Mouse (Mus musculus): ENCODE measurements around the gene Igsf8.

Igsf8 gene

DNA sequence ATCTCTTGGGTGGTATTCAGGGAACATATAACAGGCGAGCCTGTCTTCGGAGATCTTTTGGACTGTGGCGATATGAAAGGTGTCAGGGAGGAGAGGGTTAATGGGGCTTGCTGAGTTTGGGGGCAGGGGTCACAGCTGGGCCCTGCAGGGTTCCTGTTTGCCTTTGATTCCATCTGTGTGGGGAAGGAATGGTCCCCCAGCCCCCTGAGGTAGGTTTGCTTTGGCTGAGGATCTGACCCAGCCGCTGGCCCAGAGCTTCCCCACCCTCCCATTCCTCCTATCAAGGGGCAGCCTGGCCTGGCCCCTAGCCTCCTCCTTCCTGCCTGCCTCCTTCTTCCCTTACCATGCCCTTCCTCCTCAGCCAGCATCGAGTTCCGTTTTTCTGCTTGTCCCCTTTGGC lies 41.4 kb downstream of the Igsf8 start:
- DNase-seq (ENCODE audit: low read depth, low spot score), result no peak

DNA sequence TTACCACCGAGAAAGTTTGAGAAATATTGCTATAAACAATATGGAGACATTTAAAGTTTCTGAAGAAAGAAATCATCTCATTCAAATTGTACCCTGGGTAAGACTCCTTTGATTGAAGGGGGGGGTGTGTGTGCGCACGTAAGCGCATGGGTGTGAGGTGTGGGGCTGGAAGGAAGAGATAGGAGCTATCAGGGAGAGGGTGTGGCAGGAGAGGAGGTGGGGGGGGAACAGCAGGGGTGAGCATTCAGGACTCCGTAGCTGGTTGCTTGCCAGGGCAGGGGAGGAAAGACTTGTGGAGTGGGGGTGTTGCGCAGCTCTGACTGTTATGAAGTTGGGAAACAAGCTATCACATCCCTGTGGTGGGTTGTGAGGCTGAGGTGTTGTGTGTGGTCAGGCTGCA lies 43.0 kb downstream of the Igsf8 start:
- DNase-seq (ENCODE audit: low read depth, low spot score), result no peak

DNA sequence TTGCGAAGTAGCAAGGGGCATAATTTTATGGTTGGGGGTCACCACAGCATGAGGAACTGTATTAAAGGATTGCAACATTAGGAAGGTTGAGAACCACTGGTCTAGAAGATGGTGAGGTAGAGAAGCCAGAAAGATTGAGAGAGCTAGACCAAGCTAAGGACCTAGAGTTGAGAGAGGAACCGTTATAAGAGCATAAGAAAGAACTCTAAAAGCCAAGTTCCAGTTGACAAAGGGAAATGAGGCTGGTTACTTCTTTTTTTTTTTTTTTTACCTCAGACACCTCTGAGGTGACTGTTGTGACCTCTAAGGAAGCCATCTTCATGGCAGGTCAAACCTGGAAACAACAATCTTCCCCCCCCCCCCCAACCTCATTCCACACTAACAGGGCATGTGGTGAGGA lies 43.7 kb downstream of the Igsf8 start:
- no peak for DNase-seq (ENCODE audit: low read depth, low spot score)

DNA sequence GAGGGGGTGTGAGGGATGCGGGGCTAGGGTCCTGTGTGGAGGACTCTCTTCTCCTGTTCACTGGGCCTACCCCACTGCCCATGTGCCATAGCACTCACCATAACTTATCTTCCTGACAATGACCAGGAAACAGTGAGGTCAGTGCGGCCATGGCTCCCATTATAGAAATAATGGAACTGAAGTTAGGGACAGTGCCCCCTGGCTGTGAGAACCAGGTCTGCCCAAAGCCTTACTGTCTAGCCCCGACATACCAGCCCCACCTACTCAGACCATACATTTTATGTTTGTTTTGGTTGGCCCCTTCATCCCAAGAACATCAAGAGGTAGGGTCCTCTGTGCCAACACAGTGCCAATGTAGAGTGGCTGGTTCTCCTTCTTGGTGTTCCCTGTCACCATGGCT lies 44.2 kb downstream of the Igsf8 start:
- no peak for DNase-seq (ENCODE audit: low read depth, low spot score)

GRCm38 (mm10) chr1:172306196-172306595 lies 44.8 kb downstream of the Igsf8 start:
- DNase-seq (ENCODE audit: low read depth, low spot score), result no peak

DNA sequence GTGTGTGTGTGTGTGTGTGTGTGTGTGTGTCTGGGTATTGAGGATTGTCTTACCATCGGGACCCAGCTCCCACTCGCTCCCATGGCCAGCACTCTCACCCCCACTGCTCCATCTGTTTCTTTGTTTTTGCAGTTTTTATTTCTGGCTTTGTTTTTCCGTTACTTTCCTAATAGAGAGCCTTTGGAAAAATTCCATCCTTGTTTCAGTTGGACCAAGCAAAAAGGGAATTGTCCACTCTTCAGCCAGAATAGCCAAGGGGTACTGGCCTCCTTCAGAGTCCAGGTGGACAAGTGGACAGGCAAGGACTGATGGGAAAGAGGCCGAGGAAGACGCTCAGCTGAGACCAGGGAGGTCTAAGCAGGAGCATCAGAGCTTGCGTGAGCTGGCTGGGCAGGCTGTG lies 45.4 kb downstream of the Igsf8 start:
- no peak for DNase-seq (ENCODE audit: low read depth, low spot score)

- no peak for DNase-seq (ENCODE audit: low read depth, low spot score)
Measured at GRCm38 (mm10) chr1:172307936-172308335, 46.5 kb downstream of the Igsf8 start.

GRCm38 (mm10) chr1:172308409-172308808 lies 47.0 kb downstream of the Igsf8 start:
- DNase-seq (ENCODE audit: low read depth, low spot score), result no peak

GRCm38 (mm10) chr1:172309699-172310398 lies 48.4 kb downstream of the Igsf8 start:
- peak; percentile 91 for DNase-seq (ENCODE audit: low read depth, low spot score)

DNA sequence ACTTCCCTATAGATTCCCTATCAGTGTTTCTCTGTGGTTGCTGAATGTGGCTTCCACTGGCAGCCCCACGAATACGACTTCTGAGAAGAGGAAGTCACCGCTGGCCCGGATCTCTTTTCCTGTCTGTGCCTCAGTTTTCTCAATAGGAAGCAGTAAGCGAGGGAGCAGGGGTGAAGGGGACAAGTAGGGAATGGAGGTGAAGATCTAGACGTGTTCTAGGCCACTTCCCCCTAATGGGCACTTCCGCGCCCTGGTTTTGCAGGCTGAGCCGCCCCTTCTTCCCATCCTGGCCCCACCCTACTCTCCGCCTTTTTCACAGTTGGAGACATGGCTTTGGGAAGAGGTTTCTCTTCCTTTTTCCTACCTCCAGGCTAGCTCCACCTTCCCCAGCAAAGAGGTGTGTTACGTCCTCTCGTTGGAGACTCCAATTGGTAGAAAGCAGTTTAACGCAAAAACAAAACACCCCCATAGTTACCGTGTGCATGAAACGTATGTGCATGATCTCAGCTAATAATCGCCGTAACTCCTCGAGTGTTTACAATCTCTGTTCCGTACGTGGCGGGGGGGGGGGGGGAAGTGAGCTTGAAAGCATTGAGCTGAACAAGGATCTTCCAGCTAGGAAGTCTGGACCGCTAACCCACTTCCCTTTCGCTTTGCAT lies 49.9 kb downstream of the Igsf8 start:
- no peak for DNase-seq (ENCODE audit: low read depth, low spot score)

GRCm38 (mm10) chr1:172311921-172312767 lies 50.7 kb downstream of the Igsf8 start:
- peak; percentile 65 for DNase-seq (ENCODE audit: low read depth, low spot score)

GRCm38 (mm10) chr1:172312768-172313561 lies 51.5 kb downstream of the Igsf8 start:
- DNase-seq (ENCODE audit: low read depth, low spot score), result no peak

DNA sequence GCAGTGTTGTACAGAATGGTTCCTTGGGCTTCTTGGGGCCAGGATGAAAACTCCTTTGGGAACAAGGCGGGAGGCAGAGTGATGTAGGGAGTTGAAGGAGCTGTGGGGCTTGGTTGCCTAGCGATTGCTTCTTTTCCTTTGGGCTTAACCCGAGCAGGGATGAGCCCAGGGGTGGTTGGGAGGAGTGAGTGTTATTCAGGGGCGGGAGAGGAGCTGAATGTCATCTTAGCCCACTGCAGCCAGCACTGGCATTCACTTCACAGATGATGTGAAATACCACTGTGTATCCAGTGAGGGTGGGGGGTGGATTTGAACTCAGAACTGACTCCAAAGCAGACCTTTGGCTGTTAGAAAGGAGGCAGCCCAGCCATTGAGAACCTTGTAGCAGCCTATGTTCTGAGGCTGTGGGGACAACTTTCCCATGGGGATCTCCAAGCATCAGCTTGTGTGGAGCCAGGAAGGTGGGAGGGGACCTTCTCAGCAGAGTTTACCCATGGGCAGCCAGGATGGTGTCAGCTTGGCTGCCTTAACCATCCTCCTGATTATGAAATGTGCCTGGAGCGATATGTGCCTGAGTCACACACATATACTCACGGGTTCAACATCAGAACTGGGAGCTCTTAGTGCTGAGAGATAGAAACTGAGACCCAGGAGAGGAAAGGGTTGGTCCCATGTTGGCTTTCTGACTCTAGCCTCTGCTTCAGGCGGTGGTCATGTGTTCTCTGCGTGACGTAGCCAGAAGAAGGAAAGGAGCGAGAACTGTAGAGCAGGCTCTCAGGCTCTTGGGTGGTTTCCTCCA lies 52.4 kb downstream of the Igsf8 start:
- no peak for DNase-seq (ENCODE audit: low read depth, low spot score)

DNA sequence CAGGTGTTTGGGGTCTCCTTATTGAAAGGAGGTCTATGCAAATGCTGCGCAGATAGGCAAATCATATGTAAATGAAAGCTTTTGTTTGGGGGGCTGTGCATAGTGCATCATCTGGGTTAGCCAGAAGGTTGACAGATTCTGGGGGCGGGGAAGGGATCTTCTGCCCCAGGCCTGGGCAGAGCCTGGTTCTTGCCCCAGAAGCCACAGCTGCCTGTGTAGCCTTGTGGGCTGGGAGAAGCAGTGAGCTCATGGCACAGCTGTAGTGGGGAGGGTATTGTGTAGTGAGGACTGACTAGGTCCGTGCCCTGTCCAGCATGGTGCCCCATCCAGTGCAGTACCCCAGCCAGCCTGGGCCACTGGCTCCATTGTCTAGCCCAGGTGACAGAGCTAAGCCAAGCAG lies 53.5 kb downstream of the Igsf8 start:
- no peak for DNase-seq (ENCODE audit: low read depth, low spot score)

- DNase-seq (ENCODE audit: low read depth, low spot score), result no peak
Measured at GRCm38 (mm10) chr1:172317431-172317830, 56.0 kb downstream of the Igsf8 start.

DNA sequence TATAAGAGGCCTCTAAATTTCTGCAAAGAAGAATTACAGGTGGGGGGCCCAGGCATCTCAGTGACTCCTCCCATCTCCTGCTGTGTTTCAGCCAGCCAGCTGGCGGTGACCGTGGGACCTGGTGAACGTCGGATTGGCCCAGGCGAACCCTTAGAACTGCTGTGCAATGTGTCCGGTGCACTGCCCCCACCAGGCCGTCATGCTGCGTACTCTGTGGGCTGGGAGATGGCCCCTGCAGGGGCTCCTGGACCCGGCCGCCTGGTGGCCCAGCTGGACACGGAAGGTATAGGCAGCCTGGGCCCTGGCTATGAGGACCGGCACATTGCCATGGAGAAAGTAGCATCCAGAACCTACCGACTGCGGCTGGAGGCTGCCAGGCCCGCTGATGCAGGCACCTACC lies 56.5 kb downstream of the Igsf8 start:
- no peak for DNase-seq (ENCODE audit: low read depth, low spot score)

DNA sequence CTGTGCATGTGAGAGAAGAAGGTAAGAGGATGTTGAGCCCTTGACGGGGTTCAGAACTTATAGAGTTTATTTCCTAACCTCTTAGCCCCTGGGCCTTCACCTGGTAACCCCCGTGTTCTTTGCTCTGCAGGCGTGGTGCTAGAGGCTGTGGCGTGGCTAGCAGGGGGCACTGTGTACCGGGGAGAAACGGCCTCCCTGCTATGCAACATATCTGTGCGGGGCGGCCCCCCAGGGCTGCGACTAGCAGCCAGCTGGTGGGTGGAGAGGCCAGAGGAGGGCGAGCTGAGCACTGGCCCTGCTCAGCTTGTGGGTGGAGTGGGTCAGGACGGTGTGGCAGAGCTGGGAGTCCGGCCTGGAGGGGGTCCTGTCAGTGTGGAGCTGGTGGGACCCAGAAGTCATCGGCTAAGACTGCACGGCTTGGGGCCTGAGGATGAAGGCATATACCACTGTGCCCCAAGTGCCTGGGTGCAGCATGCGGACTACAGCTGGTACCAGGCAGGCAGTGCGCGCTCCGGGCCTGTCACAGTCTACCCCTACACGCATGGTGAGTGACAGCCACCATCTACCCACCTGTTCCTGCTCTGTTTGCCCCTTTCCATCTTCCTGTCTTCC lies 57.1 kb downstream of the Igsf8 start:
- DNase-seq (ENCODE audit: low read depth, low spot score), result no peak

DNA sequence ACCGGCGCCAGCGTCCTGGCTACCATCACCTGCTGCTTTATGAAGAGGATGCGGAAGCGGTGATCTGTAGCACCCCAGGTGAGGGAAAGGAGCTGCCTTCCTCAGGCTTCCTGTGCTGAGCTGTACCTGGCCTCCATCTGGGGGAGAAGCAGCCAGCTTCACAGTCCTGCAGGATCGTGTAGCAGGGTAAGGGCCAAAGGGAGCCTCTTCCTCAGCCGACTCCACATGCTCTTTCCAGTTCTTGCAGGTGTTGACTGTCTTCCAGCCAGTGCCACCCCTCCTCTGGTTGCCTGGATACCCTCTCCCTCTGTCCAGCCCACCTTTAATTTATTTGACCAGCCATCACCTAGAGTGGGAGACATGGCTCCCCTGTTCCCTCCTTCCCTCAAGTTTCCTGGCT lies 57.9 kb downstream of the Igsf8 start:
- no peak for DNase-seq (ENCODE audit: low read depth, low spot score)

DNA sequence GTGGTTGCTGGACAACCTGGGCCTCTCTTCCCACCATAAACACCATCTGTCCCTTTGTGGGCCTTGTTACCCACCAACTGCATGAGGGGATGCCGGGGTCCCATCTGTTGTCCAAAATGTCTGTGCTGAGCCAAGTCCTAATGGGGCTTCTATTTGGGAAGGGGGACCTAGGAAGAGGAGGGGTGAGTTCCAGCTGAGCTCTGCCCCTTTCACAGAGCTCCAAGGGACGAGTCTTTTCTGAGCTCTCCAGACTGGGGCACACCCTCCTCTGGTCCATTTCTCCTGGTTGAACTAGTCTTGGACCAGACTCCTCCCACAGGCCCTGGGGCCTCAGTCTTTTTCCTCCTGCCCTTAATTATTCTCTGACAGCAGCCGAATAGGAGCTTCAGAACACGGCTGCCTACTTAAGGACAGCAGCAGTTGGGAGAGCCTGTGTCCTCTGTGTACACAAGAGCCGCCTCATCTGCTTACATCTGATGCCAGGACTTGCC lies 58.5 kb downstream of the Igsf8 start:
- DNase-seq (ENCODE audit: low read depth, low spot score), result no peak

DNA sequence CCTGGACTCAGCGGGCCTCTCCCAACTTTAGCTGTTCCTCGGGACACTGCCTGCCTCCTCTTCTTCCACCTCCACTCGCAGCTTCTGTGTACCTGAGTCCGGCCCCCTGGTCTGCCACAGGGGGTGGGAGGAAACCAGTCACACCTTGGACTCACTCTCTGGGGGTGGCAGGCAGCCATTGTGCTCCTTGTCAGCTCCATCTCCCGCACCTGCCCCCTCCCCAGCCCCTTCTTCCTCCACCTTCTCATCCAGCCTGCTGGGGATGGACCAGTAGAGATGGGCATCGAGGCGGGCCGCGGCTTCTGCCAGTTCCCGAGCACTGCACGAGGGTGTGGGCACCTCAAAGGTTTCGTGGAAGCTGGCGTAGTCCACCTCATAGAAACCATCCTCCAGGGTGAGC lies 61.3 kb downstream of the Igsf8 start:
- no peak for DNase-seq (ENCODE audit: low read depth, low spot score)
